In the genomic region with DNA sequence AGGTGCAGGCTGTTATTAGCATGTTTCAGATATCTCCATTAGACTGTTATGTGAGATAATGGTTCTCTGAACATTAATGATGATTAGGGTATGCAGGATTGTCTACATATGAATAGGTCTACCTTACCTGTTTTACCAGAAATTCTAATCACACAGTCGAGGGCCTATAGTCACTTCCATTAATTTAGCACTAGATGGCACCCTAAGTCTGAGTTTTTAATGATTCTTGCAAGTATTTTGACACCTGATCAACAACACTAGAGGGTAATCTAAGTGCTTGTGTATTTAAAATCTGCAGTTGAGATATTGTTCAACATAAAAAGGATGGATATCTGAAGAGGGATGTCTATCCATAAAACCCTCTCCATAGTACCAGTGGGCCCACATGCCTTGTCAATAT, we compare ENCODE assay signal across 13 mouse cellular contexts.
A peak's percentile ranks its signal among the peaks of the same experiment; 100 is the strongest.
DNase-seq lines count a peak whose midpoint lies in the region; ATAC-seq and TF ChIP-seq lines count a peak whose summit lies in the region.
"Had no signal": no experiment of that assay in that cellular context is flagged by ENCODE, and none has a peak within 500 bp of the region (broad histone marks: within the 10 kb centered on the region; RNA-seq: fewer than 3 reads in every experiment).

No protein-coding gene starts in this region.

- no peak overlapping the region for H3K4me3 ChIP-seq in embryonic facial prominence, embryonic 14.5 days (ENCODE audit: low read depth, low read length)
- no peak overlapping the region for H3K4me3 ChIP-seq in embryonic facial prominence, embryonic 10.5 days
- H3K4me3 ChIP-seq in layer of hippocampus, adult 2 months: no peak overlapping the region
- no peak overlapping the region for H3K4me3 ChIP-seq in G1E (ENCODE audit: low read depth, low read length)
- H3K4me3 ChIP-seq: liver, embryonic 13.5 days had no signal

- no peaks in the 10 kb centered on the region for H3K4me1 ChIP-seq in embryonic facial prominence, embryonic 14.5 days (ENCODE audit: control insufficient read depth, insufficient read depth, low read length)
- H3K4me1 ChIP-seq in embryonic facial prominence, embryonic 10.5 days: no peaks in the 10 kb centered on the region
- no peaks in the 10 kb centered on the region for H3K4me1 ChIP-seq in G1E (ENCODE audit: insufficient read depth, low read depth, low read length)
- H3K4me1 ChIP-seq: liver, embryonic 13.5 days had no signal

- H3K27ac ChIP-seq in embryonic facial prominence, embryonic 14.5 days (replicated peaks; ENCODE audit: low read depth, low read length): no peak overlapping the region
- no peak overlapping the region for H3K27ac ChIP-seq in embryonic facial prominence, embryonic 10.5 days (replicated peaks)
- H3K27ac ChIP-seq in layer of hippocampus, adult 2 months: no peak overlapping the region
- H3K27ac ChIP-seq: liver, embryonic 13.5 days had no signal

- no peaks in the 10 kb centered on the region for H3K9me3 ChIP-seq in embryonic facial prominence, embryonic 14.5 days (ENCODE audit: control insufficient read depth, low read length)
- H3K9me3 ChIP-seq in embryonic facial prominence, embryonic 10.5 days: no peaks in the 10 kb centered on the region
- no peaks in the 10 kb centered on the region for H3K9me3 ChIP-seq in G1E (replicated peaks)
- H3K9me3 ChIP-seq: liver, embryonic 13.5 days had no signal

- 5% methylated on average over 1 of the region's 1 CpGs for WGBS in embryonic facial prominence, embryonic 14.5 days
- 13% methylated on average over 1 of the region's 1 CpGs for WGBS in embryonic facial prominence, embryonic 10.5 days

- no peaks in the 10 kb centered on the region for H3K36me3 ChIP-seq in embryonic facial prominence, embryonic 14.5 days (ENCODE audit: control insufficient read depth, insufficient read depth, low read length)
- no peaks in the 10 kb centered on the region for H3K36me3 ChIP-seq in embryonic facial prominence, embryonic 10.5 days (replicated peaks)
- no peaks in the 10 kb centered on the region for H3K36me3 ChIP-seq in G1E (replicated peaks)
- H3K36me3 ChIP-seq: liver, embryonic 13.5 days had no signal

- ATAC-seq in embryonic facial prominence, embryonic 14.5 days (ENCODE audit: low read depth): no peak
- 0 out of 2 replicates have a peak, but pooled peaks have one; percentile 28 for ATAC-seq in G1E (ENCODE audit: extremely low read depth, insufficient number of reproducible peaks, low FRiP score, poor library complexity, severe bottlenecking)
- ATAC-seq in CD4-positive, CD25-positive, alpha-beta regulatory T cell, adult 4 months: no peak

- peak; percentile 5 for DNase-seq in embryonic facial prominence, embryonic 14.5 days (ENCODE audit: low spot score)
- DNase-seq in embryonic facial prominence, embryonic 10.5 days (ENCODE audit: low spot score): no peak
- no peak for DNase-seq in layer of hippocampus, adult 2 months (ENCODE audit: low spot score in 2 of 2)
- no peak for DNase-seq in layer of hippocampus, postnatal 10 days (ENCODE audit: low spot score in 2 of 2)
- no peak for DNase-seq in G1E (ENCODE audit: low spot score)
- DNase-seq in embryo, embryonic 11 days: peak; percentile 21
- DNase-seq in urinary bladder, adult 18-20 months (ENCODE audit: low spot score in 2 of 2): no peak
- DNase-seq: adrenal gland, postnatal 36 days; cerebellum, adult 18-20 months; gastrocnemius, postnatal 36 days; liver, embryonic 13.5 days; lung, postnatal 4 days had no signal

- H3K27me3 ChIP-seq in embryonic facial prominence, embryonic 14.5 days (replicated peaks; ENCODE audit: control insufficient read depth, insufficient read depth, low read length): no peaks in the 10 kb centered on the region
- H3K27me3 ChIP-seq in embryonic facial prominence, embryonic 10.5 days (replicated peaks; ENCODE audit: low read depth, poor library complexity, severe bottlenecking): no peaks in the 10 kb centered on the region
- H3K27me3 ChIP-seq in G1E (ENCODE audit: insufficient read depth, low read length): no peaks in the 10 kb centered on the region
- H3K27me3 ChIP-seq: liver, embryonic 13.5 days had no signal

- no peak overlapping the region for H3K9ac ChIP-seq in embryonic facial prominence, embryonic 14.5 days (ENCODE audit: low read depth, low read length)
- H3K9ac ChIP-seq: liver, embryonic 13.5 days had no signal

- no peak overlapping the region for H3K4me2 ChIP-seq in embryonic facial prominence, embryonic 14.5 days (ENCODE audit: low read depth, low read length)
- H3K4me2 ChIP-seq: liver, embryonic 13.5 days had no signal

- TF ChIP-seq CTCF in layer of hippocampus, adult 2 months (conservative IDR thresholded peaks at IDR 0.05): peak; percentile 71
- no peak for TF ChIP-seq CTCF in G1E (IDR thresholded peaks at IDR 0.05; ENCODE audit: low read depth, low read length)

Comparison
In these comparisons a context has a peak if more than half of its experiments do, and no peak if none do; other contexts are left out.
1. DNase-seq: peak in embryonic facial prominence, embryonic 14.5 days (single experiment) and embryo, embryonic 11 days (single experiment); none in embryonic facial prominence, embryonic 10.5 days (single experiment), layer of hippocampus, adult 2 months (0 of 2), layer of hippocampus, postnatal 10 days (0 of 2), G1E (single experiment) and urinary bladder, adult 18-20 months (0 of 2).